Mouse (Mus musculus) midbrain, embryonic 11.5 days (tissue): ENCODE measurements around the gene Ints7. TPM values are rescaled to one million over a fixed set of nuclear protein-coding genes. Genes with fewer than 3 reads are reported as not detected.

ENCODE experiments used
- ATAC-seq: fragments of 200-750 bp; cut with Nextera tagmentation; 2 replicates; pipeline ENCODE4 v1.8.0; 2017; ENCODE audit warnings: moderate TSS enrichment, moderate library complexity; ENCODE audit not compliant: low FRiP score
- DNase-seq: peaks from one replicate; pipeline ENCODE4 v3.0.0; 2015; ENCODE audit warnings: low spot score; ENCODE audit errors: missing footprints
- H3K27ac ChIP-seq: fragments of 300-500 bp; sonication (generic); 2 replicates; pipeline ENCODE4 v1.5.1; 2014; ENCODE audit warnings: low read depth, low read length
- H3K27me3 ChIP-seq: fragments of 300-500 bp; sonication (generic); 2 replicates; pipeline ENCODE4 v1.6.1; 2014; ENCODE audit warnings: mild to moderate bottlenecking, low read length, moderate library complexity, mixed read lengths; ENCODE audit not compliant: control insufficient read depth, insufficient read depth
- H3K36me3 ChIP-seq: fragments of 300-500 bp; sonication (generic); 2 replicates; pipeline ENCODE4 v1.6.1; 2014; ENCODE audit warnings: mild to moderate bottlenecking, low read length, moderate library complexity, mixed read lengths; ENCODE audit not compliant: control insufficient read depth, insufficient read depth
- H3K4me1 ChIP-seq: fragments of 300-500 bp; sonication (generic); 2 replicates; pipeline ENCODE4 v1.6.1; 2014; ENCODE audit warnings: low read length; ENCODE audit not compliant: control insufficient read depth, insufficient read depth
- H3K4me2 ChIP-seq: fragments of 300-500 bp; sonication (generic); 2 replicates; pipeline ENCODE4 v1.6.1; 2014; ENCODE audit warnings: mild to moderate bottlenecking, moderate library complexity
- H3K4me3 ChIP-seq: fragments of 300-500 bp; sonication (generic); 2 replicates; pipeline ENCODE4 v1.5.1; 2014; ENCODE audit warnings: low read depth, low read length
- H3K9ac ChIP-seq: fragments of 300-500 bp; sonication (generic); 2 replicates; pipeline ENCODE4 v1.6.1; 2014; ENCODE audit warnings: low read length
- H3K9me3 ChIP-seq: fragments of 300-500 bp; sonication (generic); 2 replicates; pipeline ENCODE4 v1.6.1; 2016; ENCODE audit warnings: low read length; ENCODE audit not compliant: control insufficient read depth
- WGBS: fragments of 180-500 bp; shearing (Covaris S2); extraction: QIAGEN DNeasy Blood & Tissue Kit; methylation state at CpG from one replicate; pipeline ENCODE4 v1.1.7; 2014; 5-methylcytosine and 5-hydroxymethylcytosine counted together
- polyA plus RNA-seq: library from polyadenylated mRNA; unstranded; fragments of >200 nt; fragmentation: Nextera tagmentation; extraction: Ambion mirVana; gene quantifications from 2 replicates; pipeline ENCODE4 v1.2.1, GENCODE M21; 2014

Gene Ints7
- 54.4 and 55.2 TPM in 2 replicates for polyA plus RNA-seq

GRCm38 (mm10) chr1:191575458-191576247 is at the start of gene Ints7, which contains the start of gene Dtl:
Gene Ints7 (plus strand): TSS chr1:191575636.
Gene Dtl (minus strand): TSS chr1:191575544.
- Histone ChIP-seq H3K9me3 (no peaks in the 10 kb centered on the region; the same call in 1 of the 2 replicates), H3K4me1 (peaks cover 10% of the 10 kb centered on the region), H3K9ac (peak within 1 kb of the TSS; percentile 83), H3K27ac (peak within 1 kb of the TSS; percentile 85), H3K4me3 (peak within 1 kb of the TSS; percentile 87), H3K4me2 (peak within 1 kb of the TSS; percentile 74), H3K36me3 (no peaks in the 10 kb centered on the region), H3K27me3 (no peaks in the 10 kb centered on the region)
- DNase-seq (peak; percentile 100), ATAC-seq (peak; percentile 98)
- under 1% methylated on average over 70 of the region's 70 CpGs for WGBS

DNA sequence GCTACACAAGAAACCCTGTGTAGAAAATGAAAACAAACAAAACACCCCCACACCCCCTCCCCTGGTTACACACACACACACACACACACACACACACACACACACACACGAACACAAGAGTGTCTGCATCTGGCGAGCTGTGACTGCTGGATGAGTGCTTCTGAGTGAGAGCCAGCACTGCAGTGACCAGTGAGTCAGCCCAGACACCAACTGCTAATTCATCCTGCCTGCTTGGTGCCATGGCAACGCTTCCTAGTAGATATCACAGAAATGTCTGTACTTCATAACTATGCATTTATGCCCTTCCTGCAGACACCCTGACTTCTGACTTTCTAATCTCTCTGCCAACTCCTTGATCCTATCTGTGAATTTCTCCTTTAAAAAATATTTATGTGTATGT is 48.3 kb upstream of the Ints7 start:
- DNase-seq, result no peak
- no peak overlapping the region for H3K27ac ChIP-seq
- no peaks in the 10 kb centered on the region for H3K27me3 ChIP-seq
- H3K4me2 ChIP-seq, result no peak overlapping the region
- H3K36me3 ChIP-seq, result no peaks in the 10 kb centered on the region
- H3K9ac ChIP-seq, result no peak overlapping the region
- WGBS, result 86% methylated on average over 3 of the region's 3 CpGs
- no peak for ATAC-seq
- H3K4me1 ChIP-seq, result no peaks in the 10 kb centered on the region
- H3K4me3 ChIP-seq, result no peak overlapping the region
- no peaks in the 10 kb centered on the region for H3K9me3 ChIP-seq

GRCm38 (mm10) chr1:191527921-191528612 is 47.4 kb upstream of the Ints7 start:
- Histone ChIP-seq H3K4me3 (no peak overlapping the region), H3K27ac (no peak overlapping the region), H3K9ac (no peak overlapping the region), H3K4me2 (no peak overlapping the region), H3K27me3 (no peaks in the 10 kb centered on the region), H3K9me3 (no peaks in the 10 kb centered on the region), H3K36me3 (no peaks in the 10 kb centered on the region), H3K4me1 (no peaks in the 10 kb centered on the region)
- DNase-seq (no peak), ATAC-seq (no peak)
- 81% methylated on average over 4 of the region's 4 CpGs for WGBS

- Histone ChIP-seq H3K9me3 (no peaks in the 10 kb centered on the region), H3K9ac (no peak overlapping the region), H3K4me2 (no peak overlapping the region), H3K27me3 (no peaks in the 10 kb centered on the region), H3K4me3 (no peak overlapping the region), H3K4me1 (no peaks in the 10 kb centered on the region), H3K27ac (no peak overlapping the region), H3K36me3 (no peaks in the 10 kb centered on the region)
- DNase-seq, result no peak
- 88% methylated on average over 2 of the region's 2 CpGs for WGBS
- ATAC-seq, result no peak
Measured at GRCm38 (mm10) chr1:191529406-191529805, 46.0 kb upstream of the Ints7 start.

DNA sequence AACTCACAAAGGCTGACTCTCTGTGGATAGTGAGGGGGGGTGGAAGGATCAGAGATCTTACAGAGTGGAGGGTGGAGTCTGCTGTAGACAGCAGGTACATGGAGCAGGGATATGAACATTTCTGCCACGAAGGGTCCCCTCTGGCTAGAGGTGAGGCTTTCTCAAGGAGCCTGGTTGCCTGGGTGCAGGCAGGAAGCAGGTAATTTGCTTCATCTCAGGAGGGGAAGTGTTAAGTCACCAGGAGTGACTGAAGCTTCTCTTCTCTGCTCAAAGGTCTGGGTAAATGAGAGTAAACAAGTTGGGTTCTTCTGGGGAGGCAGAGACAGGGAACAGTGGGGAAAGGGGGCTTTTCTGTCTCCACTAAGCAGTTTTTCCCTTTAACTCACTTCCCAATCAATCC is 44.4 kb upstream of the Ints7 start:
- Histone ChIP-seq H3K27ac (no peak overlapping the region), H3K27me3 (no peaks in the 10 kb centered on the region), H3K4me1 (no peaks in the 10 kb centered on the region), H3K36me3 (no peaks in the 10 kb centered on the region), H3K9ac (no peak overlapping the region), H3K4me2 (no peak overlapping the region), H3K4me3 (no peak overlapping the region), H3K9me3 (no peaks in the 10 kb centered on the region)
- ATAC-seq (no peak), DNase-seq (no peak)
- 69% methylated on average over 1 of the region's 1 CpGs for WGBS

GRCm38 (mm10) chr1:191534896-191535295 is 40.5 kb upstream of the Ints7 start:
- Histone ChIP-seq H3K27ac (no peak overlapping the region), H3K4me1 (no peaks in the 10 kb centered on the region), H3K36me3 (peaks cover 3% of the 10 kb centered on the region; the same call in 1 of the 2 replicates), H3K27me3 (no peaks in the 10 kb centered on the region), H3K4me3 (no peak overlapping the region), H3K9me3 (no peaks in the 10 kb centered on the region), H3K9ac (no peak overlapping the region), H3K4me2 (no peak overlapping the region)
- no peak for ATAC-seq
- WGBS, result 61% methylated on average over 2 of the region's 2 CpGs
- no peak for DNase-seq

DNA sequence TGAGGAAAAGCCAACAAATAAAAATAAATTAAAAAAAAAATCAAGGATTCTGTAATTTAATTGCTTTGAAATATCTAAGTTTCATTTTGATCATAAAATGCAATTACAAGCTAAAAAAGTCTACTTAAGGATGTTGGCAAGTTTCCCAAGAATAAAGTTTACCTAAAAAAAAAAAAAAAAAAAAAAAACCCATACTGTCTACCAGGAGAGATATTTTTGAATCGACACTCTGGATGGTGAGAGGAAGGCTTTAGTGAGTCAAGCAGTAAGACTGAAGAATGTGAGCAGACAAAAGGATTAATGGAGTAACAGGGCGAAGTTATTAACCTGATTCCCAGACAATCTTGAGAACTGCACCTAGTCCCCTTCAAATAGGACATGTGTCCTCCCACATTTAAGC is 35.1 kb upstream of the Ints7 start:
- ATAC-seq, result no peak
- WGBS, result 85% methylated on average over 2 of the region's 2 CpGs
- no peaks in the 10 kb centered on the region for H3K4me1 ChIP-seq
- H3K36me3 ChIP-seq, result peaks cover 6% of the 10 kb centered on the region; the same call in 1 of the 2 replicates
- no peak overlapping the region for H3K4me3 ChIP-seq
- no peaks in the 10 kb centered on the region for H3K27me3 ChIP-seq
- no peak overlapping the region for H3K27ac ChIP-seq
- H3K4me2 ChIP-seq, result no peak overlapping the region
- no peak overlapping the region for H3K9ac ChIP-seq
- H3K9me3 ChIP-seq, result no peaks in the 10 kb centered on the region
- no peak for DNase-seq

- Histone ChIP-seq H3K27ac (no peak overlapping the region), H3K4me1 (no peaks in the 10 kb centered on the region), H3K4me2 (no peak overlapping the region), H3K4me3 (no peak overlapping the region), H3K36me3 (peaks cover 6% of the 10 kb centered on the region; the same call in 1 of the 2 replicates), H3K9ac (no peak overlapping the region), H3K27me3 (no peaks in the 10 kb centered on the region), H3K9me3 (no peaks in the 10 kb centered on the region)
- WGBS, result 92% methylated on average over 9 of the region's 9 CpGs
- DNase-seq (no peak), ATAC-seq (no peak)
Measured at GRCm38 (mm10) chr1:191541014-191541413, 34.4 kb upstream of the Ints7 start.

- no peaks in the 10 kb centered on the region for H3K4me1 ChIP-seq
- H3K9me3 ChIP-seq, result no peaks in the 10 kb centered on the region
- H3K9ac ChIP-seq, result no peak overlapping the region
- H3K36me3 ChIP-seq, result peaks cover 6% of the 10 kb centered on the region; the same call in 1 of the 2 replicates
- no peak for DNase-seq
- H3K4me2 ChIP-seq, result no peak overlapping the region
- H3K4me3 ChIP-seq, result no peak overlapping the region
- 93% methylated on average over 4 of the region's 4 CpGs for WGBS
- no peak for ATAC-seq
- no peaks in the 10 kb centered on the region for H3K27me3 ChIP-seq
- no peak overlapping the region for H3K27ac ChIP-seq
Measured at GRCm38 (mm10) chr1:191541619-191542018, 33.8 kb upstream of the Ints7 start.
